Mouse (Mus musculus) lung, adult 2 months (tissue): ENCODE results near the gene Aqp2. TPM values are rescaled to one million over a fixed set of nuclear protein-coding genes. Genes with fewer than 3 reads are reported as not detected.

Source experiments
- DNase-seq: peaks from one replicate; pipeline ENCODE4 v3.0.0; 2022
- H3K4me1 ChIP-seq: fragments of 200-500 bp; 2 replicates; pipeline ENCODE4 v1.6.1; 2011; ENCODE audit warnings: low read length; ENCODE audit not compliant: control insufficient read depth, insufficient read depth
- H3K4me3 ChIP-seq: fragments of 200-500 bp; replicated peaks from 2 replicates; pipeline ENCODE3; 2011; ENCODE audit warnings: low read depth, mild to moderate bottlenecking, control low read depth, low read length; ENCODE audit errors: extremely low read depth
- CTCF ChIP-seq: fragments of 200-500 bp; IDR thresholded peaks from 2 replicates; pipeline ENCODE4 v1.5.1; 2011; ENCODE audit warnings: mild to moderate bottlenecking, low read length, control low read depth; ENCODE audit not compliant: insufficient read depth
- POLR2A ChIP-seq: fragments of 200-500 bp; IDR thresholded peaks from 2 replicates; pipeline ENCODE4 v1.6.1; 2011; ENCODE audit warnings: low read depth, mild to moderate bottlenecking, control low read depth, low read length, borderline replicate concordance; ENCODE audit errors: extremely low read depth
- WGBS: fragments of 180-500 bp; shearing (Covaris S2); methylation state at CpG from one replicate; pipeline ENCODE4 v1.1.7; 2018; 5-methylcytosine and 5-hydroxymethylcytosine counted together
- polyA plus RNA-seq: library from polyadenylated mRNA; depleted of rRNA; stranded (reverse); fragments of >200 nt; gene quantifications from 2 replicates; pipeline ENCODE4 v1.2.3, GENCODE M21; 2012; rRNA removed

The Aqp2 gene
- polyA plus RNA-seq, 1 experiment, result 1.1 TPM

- no peak for TF ChIP-seq CTCF
- TF ChIP-seq POLR2A, result no peak
- 73% methylated on average over 13 of the region's 13 CpGs for WGBS
- DNase-seq, result no peak
- no peaks in the 10 kb centered on the region for H3K4me1 ChIP-seq
- no peak overlapping the region for H3K4me3 ChIP-seq
Observed at GRCm38 (mm10) chr15:99608382-99609125, 29.7 kb downstream of the Aqp2 start.

GRCm38 (mm10) chr15:99611563-99611962 is 32.7 kb downstream of the Aqp2 start:
- H3K4me1 ChIP-seq, result peaks cover 5% of the 10 kb centered on the region
- H3K4me3 ChIP-seq, result no peak overlapping the region
- TF ChIP-seq CTCF (no peak), POLR2A (no peak)
- 69% methylated on average over 7 of the region's 7 CpGs for WGBS
- no peak for DNase-seq

GRCm38 (mm10) chr15:99614273-99614672 is 35.4 kb downstream of the Aqp2 start:
- no peak for DNase-seq
- Histone ChIP-seq H3K4me1 (peaks cover 5% of the 10 kb centered on the region), H3K4me3 (no peak overlapping the region)
- 59% methylated on average over 13 of the region's 13 CpGs for WGBS
- TF ChIP-seq POLR2A (no peak), CTCF (no peak)

- TF ChIP-seq POLR2A (no peak), CTCF (no peak)
- peaks cover 5% of the 10 kb centered on the region for H3K4me1 ChIP-seq
- WGBS, result 8% methylated on average over 12 of the region's 12 CpGs
- H3K4me3 ChIP-seq, result no peak overlapping the region
- DNase-seq, result no peak
Observed at GRCm38 (mm10) chr15:99614753-99615152, 35.9 kb downstream of the Aqp2 start.

- peak; percentile 37 for DNase-seq
- Histone ChIP-seq H3K4me1 (peaks cover 5% of the 10 kb centered on the region), H3K4me3 (no peak overlapping the region)
- TF ChIP-seq POLR2A, result no peak
- TF ChIP-seq CTCF, result no peak
- 28% methylated on average over 9 of the region's 9 CpGs for WGBS
Observed at GRCm38 (mm10) chr15:99615246-99615645, 36.4 kb downstream of the Aqp2 start.

- H3K4me3 ChIP-seq, result no peak overlapping the region
- peaks cover 5% of the 10 kb centered on the region for H3K4me1 ChIP-seq
- no peak for DNase-seq
- no peak for TF ChIP-seq CTCF
- no peak for TF ChIP-seq POLR2A
- WGBS, result 82% methylated on average over 3 of the region's 3 CpGs
Observed at GRCm38 (mm10) chr15:99618595-99618994, 39.7 kb downstream of the Aqp2 start.

- H3K4me3 ChIP-seq, result no peak overlapping the region
- no peak for DNase-seq
- H3K4me1 ChIP-seq, result peaks cover 3% of the 10 kb centered on the region
- TF ChIP-seq CTCF, result no peak
- no peak for TF ChIP-seq POLR2A
- WGBS, result 72% methylated on average over 4 of the region's 4 CpGs
Observed at GRCm38 (mm10) chr15:99619821-99620220, 41.0 kb downstream of the Aqp2 start.

- Histone ChIP-seq H3K4me1 (no peaks in the 10 kb centered on the region), H3K4me3 (no peak overlapping the region)
- no peak for TF ChIP-seq POLR2A
- no peak for TF ChIP-seq CTCF
- WGBS, result 79% methylated on average over 11 of the region's 11 CpGs
- no peak for DNase-seq
Observed at GRCm38 (mm10) chr15:99622063-99622462, 43.2 kb downstream of the Aqp2 start.

GRCm38 (mm10) chr15:99631618-99632017 is 52.8 kb downstream of the Aqp2 start:
- no peak for TF ChIP-seq POLR2A
- no peak for TF ChIP-seq CTCF
- Histone ChIP-seq H3K4me3 (no peak overlapping the region), H3K4me1 (no peaks in the 10 kb centered on the region)
- no peak for DNase-seq

Other genes starting within 250 kb of the Aqp2 start
- gene Fmnl3, start 208.6 kb upstream of the Aqp2 start, polyA plus RNA-seq, result 53.4 and 58.9 TPM in 2 replicates
- 1,026 and 1,059 TPM in 2 replicates for gene Tmbim6, start 186.2 kb upstream of the Aqp2 start, polyA plus RNA-seq
- gene Nckap5l, start 121.3 kb upstream of the Aqp2 start, polyA plus RNA-seq, result 13.0 and 13.4 TPM in 2 replicates
- gene Bcdin3d, start 104.3 kb upstream of the Aqp2 start, polyA plus RNA-seq, result 5.0 and 5.2 TPM in 2 replicates
- gene Faim2, start 50.9 kb upstream of the Aqp2 start, polyA plus RNA-seq, result 17.4 and 29.7 TPM in 2 replicates
- 511 and 692 TPM in 2 replicates for gene Aqp5, start 11.7 kb downstream of the Aqp2 start, polyA plus RNA-seq
- gene Aqp6, start 22.3 kb downstream of the Aqp2 start, polyA plus RNA-seq, result not detected in 2 replicates
- 2.9 and 4.9 TPM in 2 replicates for gene Racgap1, start 72.6 kb downstream of the Aqp2 start, polyA plus RNA-seq
- 0.18 and 0.19 TPM in 2 replicates for gene Asic1, start 91.3 kb downstream of the Aqp2 start, polyA plus RNA-seq
- 30.1 and 38.0 TPM in 2 replicates for gene Smarcd1, start 123.1 kb downstream of the Aqp2 start, polyA plus RNA-seq
- 1.0 TPM in 1 of 2 replicates, not detected in the other for gene Gm17349, start 126.4 kb downstream of the Aqp2 start, polyA plus RNA-seq
- gene Gpd1, start 138.5 kb downstream of the Aqp2 start, polyA plus RNA-seq, result 55.2 and 114 TPM in 2 replicates
- 168 and 205 TPM in 2 replicates for gene Cox14, start 146.6 kb downstream of the Aqp2 start, polyA plus RNA-seq
- gene Cers5, start 193.8 kb downstream of the Aqp2 start, polyA plus RNA-seq, result 37.2 and 53.4 TPM in 2 replicates